Mouse (Mus musculus): Measurements from ENCODE around the gene Nenf. TPM values are rescaled to one million over a fixed set of nuclear protein-coding genes. Genes with fewer than 3 reads are reported as not detected.

The Nenf gene
- total RNA-seq, 2 experiments from 2014 or later: 90.4 to 91.1 TPM

Other genes with a start within 250 kb of the Nenf start
- 1 to 10 TPM; 1.5 to 9.7 TPM for gene Batf3, start 220.3 kb downstream of the Nenf start, total RNA-seq (2021)
- gene Fam71a, start 153.4 kb downstream of the Nenf start, total RNA-seq (2021): not detected
- gene Atf3, start 100.2 kb downstream of the Nenf start, total RNA-seq (2021): 10 to 100 TPM in 1 of 2 experiments, 1 to 10 TPM in 1; 6.0 to 30.7 TPM
- gene Tmem206, start 7.7 kb upstream of the Nenf start, total RNA-seq (2021): 1 to 10 TPM; 4.7 to 5.7 TPM
- gene Ppp2r5a, start 85.1 kb upstream of the Nenf start, total RNA-seq (2021): 100 to 1,000 TPM; 196 to 437 TPM

Measured in adrenal gland, adult 18-20 months (tissue).